Mouse (Mus musculus) layer of hippocampus, adult 2 months (tissue): Measurements from ENCODE around the gene Hook2. TPM values are rescaled to one million over a fixed set of nuclear protein-coding genes. Genes with fewer than 3 reads are reported as not detected.

Experiments
- DNase-seq, 2 experiments: peaks; one replicate each; pipeline ENCODE4 v3.0.0; 2022; ENCODE audit warnings: low spot score in 2 of 2
- H3K27ac ChIP-seq: fragments of 200-600 bp; 2 replicates; pipeline ENCODE4 v1.8.1; 2022
- H3K4me3 ChIP-seq: fragments of 200-600 bp; 2 replicates; pipeline ENCODE4 v1.8.1; 2022; ENCODE audit warnings: mild to moderate bottlenecking
- CTCF ChIP-seq: fragments of 200-600 bp; conservative IDR thresholded peaks from 2 replicates; pipeline ENCODE4 v1.8.1; 2022; ENCODE audit warnings: antibody characterized with exemption, mild to moderate bottlenecking, moderate library complexity
- total RNA-seq, 2 experiments: library from RNA; stranded (reverse); gene quantifications; 2 replicates each; pipeline ENCODE4 v1.2.3; 2021

The Hook2 gene
- total RNA-seq, 2 experiments from 2014 or later: 9.2 to 10.0 TPM

DNA sequence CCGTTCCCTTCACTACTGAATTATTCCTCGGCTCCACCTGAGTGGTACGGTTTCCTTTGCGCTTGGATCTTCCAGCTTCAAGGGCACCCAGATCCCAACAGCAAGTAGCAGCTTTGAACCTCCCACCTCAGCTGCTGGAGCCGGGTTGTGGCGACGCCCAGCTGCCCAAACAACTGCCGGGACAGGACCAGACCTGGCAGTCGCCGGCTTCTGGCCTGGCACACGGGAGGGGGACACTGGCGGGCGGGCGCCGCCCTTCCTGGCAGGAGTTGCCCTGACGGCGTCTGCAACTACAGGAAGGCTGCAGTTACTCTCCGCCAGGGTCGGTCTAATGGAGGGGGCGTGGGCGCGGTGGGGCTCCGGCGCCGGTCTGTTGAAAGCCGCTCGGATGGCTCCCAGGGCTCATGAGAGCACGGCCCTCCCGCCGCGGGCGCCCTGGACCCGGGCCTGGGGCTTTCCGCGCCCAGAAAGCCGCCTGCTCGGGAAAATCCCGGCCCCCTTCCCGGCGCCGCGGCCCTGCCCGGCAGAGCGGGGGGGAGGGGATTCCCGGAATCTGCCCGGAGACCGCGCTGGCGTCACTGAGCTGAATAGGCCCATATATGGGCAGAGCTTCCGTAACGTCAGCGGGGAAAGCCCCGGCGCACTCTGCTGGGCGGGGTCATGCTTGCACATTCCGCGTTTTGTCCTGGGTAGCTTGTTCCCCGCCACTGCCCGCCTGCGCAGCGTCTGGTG is 14.2 kb upstream of the Hook2 start:
- DNase-seq: peak; percentile 96 to 98
- TF ChIP-seq CTCF: peak; percentile 39
- H3K4me3 ChIP-seq: peak overlapping the region; percentile 85

DNA sequence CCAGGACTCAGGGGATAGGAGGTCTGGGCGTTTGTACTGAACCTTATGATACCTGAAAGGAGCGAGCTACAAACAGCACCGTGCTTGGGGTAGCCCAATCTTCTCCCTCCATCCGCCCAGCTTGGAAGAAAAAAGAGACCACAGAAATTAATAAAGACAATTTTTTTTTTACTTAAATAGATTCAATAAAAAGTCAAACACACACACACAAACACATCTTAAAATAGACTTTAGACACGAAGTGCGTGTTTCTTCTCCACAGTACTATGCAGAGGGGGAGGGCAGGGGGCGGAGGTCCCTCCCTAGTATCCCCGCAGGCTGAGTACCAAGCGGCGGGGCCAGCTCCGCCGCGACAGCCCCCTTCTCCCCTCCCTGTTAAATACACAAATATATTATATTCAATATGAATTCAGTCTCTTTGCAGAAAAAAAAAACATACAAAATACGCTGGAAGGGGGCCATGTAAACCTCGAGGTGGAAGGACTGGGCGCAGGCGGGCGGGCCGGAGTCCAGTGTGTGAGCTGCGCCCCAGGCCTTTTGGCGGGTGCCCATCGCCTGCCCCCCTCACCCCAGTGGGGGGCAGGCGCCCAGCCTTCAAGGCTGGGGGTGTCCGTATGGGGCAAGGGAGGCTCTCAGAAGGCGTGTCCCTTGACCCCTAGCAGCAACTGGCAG is 13.5 kb upstream of the Hook2 start:
- DNase-seq: no peak
- H3K27ac ChIP-seq: peak overlapping the region; percentile 99
- TF ChIP-seq CTCF: no peak
- peak overlapping the region; percentile 85 for H3K4me3 ChIP-seq

More for the DNA sequence above, 14.2 kb upstream of the Hook2 start:
- H3K27ac ChIP-seq: peak overlapping the region; percentile 99

DNA sequence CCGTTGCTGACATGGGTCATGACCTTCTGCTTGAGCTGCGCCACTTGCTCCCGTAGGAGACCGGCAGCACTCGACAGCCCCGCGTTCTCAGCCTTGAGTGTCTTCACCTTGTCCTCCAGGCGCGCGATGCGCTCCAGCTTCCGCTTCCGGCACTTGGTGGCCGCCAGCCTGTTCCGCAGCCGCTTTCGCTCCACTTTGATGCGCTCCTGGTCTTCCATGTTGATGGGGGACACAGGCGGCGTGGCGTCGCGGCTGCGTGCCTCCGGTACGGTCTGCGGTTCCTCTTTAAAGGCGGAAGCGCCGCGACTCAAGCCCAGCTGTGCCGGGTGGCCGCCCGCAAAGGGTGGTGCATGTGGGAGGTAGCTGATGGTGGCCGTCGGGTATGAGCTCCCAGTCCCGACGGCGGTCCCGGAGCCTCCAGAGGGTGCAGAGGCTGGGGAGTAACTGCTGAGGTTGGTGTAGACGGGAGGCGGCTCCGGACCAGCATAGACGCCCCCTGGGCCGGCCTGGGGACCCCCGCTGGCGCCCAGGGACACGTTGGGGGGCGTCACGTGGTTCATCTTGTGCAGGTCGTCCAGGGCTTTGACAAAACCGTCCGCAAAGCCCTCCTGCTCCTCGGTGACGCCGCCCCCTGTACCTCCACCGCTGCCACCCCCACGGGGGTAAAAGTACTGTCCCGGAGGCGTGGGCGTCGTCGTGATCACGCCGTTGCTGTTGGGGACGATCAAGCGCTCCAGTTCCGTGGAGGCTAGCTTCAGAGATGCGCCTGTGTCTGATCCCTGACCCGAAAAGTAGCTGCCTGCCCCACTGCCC is 12.8 kb upstream of the Hook2 start:
- H3K27ac ChIP-seq: peak overlapping the region; percentile 99
- peak; percentile 58 to 65 for DNase-seq
- TF ChIP-seq CTCF: no peak

DNA sequence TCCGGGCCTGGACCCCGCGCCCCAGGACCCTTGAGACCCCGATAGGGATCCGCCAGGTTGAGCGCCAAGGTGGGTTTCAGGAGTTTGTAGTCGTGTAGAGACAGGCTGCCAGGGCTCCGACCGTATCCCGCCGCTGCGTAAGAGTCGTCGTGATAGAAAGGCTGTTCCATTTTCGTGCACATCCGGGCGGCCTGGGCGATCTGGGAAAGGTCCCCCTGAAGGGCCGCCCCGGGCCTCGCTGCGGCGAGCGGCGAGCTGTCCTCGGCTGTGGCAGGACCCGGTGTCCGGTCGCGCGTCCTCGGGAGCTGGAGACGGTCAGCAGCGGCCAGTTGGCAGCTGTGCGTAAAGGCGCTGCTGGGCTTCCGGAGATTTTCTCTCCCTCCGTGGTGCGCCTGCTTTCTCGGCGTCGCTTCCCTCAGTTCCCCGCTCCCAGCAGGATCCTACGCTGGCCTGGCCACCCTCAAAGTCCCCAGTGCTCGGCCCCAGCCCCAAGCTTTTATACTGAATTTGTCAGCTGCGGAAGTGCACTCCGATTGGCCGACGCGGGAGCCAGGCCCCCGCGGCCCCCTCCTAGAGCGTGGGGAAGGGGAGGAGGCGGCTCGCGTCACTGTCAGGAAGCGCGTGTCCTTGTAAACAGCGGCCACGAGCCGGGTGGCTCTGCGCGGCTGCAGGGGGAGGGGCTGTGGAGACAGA is 12.0 kb upstream of the Hook2 start, which contains the start of gene Junb:
Gene Junb (minus strand): TSS at position 471 of the 693 bp plus-strand sequence.
- peak within 1 kb of the TSS; percentile 99 for H3K27ac ChIP-seq
- peak within 1 kb of the TSS; percentile 85 for H3K4me3 ChIP-seq
- TF ChIP-seq CTCF: no peak
- peak; percentile 93 to 97 for DNase-seq

More for the DNA sequence above, 12.8 kb upstream of the Hook2 start:
- H3K4me3 ChIP-seq: peak overlapping the region; percentile 85

DNA sequence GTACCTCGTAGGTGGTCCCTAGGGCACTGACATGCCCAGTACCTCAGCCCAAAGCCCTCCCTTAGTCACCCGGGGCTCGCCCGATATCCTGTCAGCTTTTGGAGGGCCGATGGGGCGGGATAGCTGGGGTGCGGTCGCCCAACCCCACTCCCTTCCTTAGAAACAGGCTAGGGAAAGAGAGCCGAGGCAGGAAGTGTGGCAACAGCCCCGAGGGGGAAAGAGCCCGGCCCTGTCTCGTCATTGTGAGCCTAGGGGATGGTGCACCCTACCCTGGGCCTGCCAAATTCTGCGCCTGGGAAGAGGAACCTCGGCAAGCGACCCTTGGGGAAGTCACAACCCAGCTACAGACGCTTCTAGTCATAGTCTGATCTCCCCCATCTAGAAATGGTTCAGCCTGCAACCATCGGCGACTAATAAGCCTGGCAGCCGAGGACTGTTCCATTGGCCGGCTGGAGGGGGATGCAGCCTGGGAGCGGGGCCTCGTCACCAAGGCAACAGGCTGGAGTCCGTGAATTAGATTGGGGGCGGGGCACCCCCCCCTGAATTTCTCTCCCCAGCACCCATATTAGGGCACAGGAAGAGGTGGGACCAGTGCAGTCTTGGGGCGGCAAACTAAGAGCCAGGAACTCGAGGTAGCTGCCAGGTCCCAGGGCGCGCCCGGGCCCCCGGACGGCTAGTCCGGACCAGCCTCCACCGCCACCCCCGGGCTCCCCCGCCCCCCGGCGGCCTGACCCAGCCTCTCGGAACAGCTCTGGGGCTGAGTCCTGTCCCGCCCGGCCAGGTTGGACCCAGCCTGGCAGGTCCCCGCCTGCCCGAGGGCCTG is 10.6 kb upstream of the Hook2 start:
- TF ChIP-seq CTCF: no peak
- DNase-seq: peak; percentile 95 to 96
- Histone ChIP-seq H3K4me3 (peak overlapping the region; percentile 85), H3K27ac (peak overlapping the region; percentile 99)

DNA sequence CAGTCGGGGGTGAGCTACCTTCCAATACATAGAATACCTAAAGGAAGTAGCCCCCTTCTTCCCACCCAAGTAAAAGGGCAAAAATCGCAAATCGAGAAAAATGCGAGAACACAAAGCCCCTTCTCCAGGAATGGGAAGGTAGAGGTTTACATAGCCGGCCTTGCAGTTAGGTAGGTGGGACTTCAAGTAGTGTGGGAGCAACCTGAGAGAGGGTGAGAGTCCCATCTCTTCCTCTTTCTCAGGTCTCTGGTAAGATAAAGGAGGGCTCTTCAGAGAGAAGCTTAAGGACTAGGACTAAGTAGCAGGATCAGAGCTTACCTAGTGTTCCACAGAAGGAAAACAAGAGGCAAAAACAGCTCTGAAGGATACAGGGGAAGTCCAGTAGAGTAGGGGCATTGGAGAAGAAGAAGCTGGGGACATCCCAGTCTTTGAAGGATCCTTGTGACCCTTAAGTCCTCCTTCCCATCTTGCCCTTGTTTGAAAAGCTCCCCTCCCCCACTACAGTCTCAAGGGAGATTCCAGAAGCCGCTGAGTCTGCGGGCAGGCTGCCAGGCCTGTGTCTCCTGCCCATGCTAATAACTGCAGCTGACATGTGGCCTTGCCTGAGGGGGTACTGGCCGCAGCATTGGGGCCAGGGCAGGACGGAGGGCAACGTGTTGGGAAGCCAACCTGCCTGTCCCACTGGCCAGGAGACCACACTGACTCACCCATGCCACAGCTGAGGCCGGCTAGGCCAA is 9.6 kb upstream of the Hook2 start:
- no peak for DNase-seq
- no peak for TF ChIP-seq CTCF

DNA sequence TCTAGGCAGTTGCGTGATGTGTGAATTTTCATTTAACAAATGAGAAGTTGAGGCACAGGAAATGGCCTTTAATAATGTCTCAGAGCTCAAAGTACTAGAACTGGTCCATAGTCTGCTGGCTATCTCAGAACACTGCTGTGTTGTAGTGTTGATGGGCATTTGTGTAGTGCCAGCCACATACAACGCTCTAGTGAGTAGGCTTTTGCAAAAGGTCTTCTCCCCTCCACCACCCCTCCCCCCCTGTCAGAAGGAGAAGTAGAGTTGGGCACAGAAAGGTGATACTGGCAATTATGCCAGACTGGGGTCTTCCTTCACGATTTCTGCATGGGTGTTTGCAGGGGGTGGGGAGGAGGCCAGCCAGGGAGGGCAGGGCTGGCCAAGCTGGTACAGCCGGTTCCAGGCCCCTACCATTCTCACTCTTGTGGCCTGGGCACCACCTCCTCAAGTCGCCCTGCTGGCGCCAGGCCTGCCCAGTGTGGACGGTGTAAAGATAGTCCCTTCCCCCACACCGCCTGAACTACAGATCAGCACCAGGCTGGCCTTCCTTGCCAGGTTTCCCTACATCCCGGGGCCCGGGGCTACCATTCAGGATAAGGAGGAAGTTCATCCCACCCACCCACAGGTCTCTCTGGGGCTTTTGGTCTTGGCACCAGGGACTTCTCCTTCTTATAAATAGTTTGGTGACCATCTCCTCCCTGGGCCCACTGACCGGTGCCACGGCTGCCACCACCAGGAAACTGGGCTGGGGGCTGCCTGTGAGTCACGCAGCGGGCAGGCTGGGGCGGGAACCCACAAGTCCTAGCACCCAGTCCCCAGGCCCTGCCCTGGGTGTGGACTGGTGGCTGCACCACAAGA is 8.5 kb upstream of the Hook2 start:
- TF ChIP-seq CTCF: no peak
- H3K27ac ChIP-seq: peak overlapping the region; percentile 99; the same call in 1 of the 2 replicates
- no peak for DNase-seq

More for the DNA sequence above, 9.6 kb upstream of the Hook2 start:
- Histone ChIP-seq H3K27ac (peak overlapping the region; percentile 99), H3K4me3 (no peak overlapping the region; the same call in 1 of the 2 replicates)

DNA sequence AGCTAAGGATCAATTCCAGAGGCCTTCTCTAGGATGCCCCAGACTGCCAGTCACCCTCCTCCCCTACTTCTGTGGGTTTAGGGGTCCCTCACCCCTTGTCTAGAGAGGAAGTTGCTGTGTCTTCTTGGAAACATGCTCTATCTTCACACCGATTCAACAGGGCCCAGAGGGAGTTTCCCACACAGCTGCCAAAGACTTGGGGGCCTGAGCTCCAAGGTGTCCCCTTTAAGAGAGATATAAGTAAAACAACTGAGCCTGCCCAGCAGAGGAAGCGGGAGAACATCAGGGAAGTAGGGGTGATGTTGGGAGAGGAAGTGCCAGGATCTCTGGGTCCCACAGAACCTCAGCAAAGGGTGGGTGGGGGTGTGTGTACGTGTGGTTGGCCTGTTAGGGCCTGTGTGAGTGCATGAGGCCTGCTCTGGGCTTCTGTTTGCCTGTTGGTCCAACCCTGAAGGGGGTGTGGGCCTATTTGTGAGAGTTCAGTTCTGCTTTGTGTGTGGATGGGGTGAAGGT is 7.8 kb upstream of the Hook2 start:
- no peak overlapping the region for H3K4me3 ChIP-seq
- H3K27ac ChIP-seq: peak overlapping the region; percentile 6; the same call in 1 of the 2 replicates
- TF ChIP-seq CTCF: no peak
- DNase-seq: no peak

More for the DNA sequence above, 8.5 kb upstream of the Hook2 start:
- no peak overlapping the region for H3K4me3 ChIP-seq

DNA sequence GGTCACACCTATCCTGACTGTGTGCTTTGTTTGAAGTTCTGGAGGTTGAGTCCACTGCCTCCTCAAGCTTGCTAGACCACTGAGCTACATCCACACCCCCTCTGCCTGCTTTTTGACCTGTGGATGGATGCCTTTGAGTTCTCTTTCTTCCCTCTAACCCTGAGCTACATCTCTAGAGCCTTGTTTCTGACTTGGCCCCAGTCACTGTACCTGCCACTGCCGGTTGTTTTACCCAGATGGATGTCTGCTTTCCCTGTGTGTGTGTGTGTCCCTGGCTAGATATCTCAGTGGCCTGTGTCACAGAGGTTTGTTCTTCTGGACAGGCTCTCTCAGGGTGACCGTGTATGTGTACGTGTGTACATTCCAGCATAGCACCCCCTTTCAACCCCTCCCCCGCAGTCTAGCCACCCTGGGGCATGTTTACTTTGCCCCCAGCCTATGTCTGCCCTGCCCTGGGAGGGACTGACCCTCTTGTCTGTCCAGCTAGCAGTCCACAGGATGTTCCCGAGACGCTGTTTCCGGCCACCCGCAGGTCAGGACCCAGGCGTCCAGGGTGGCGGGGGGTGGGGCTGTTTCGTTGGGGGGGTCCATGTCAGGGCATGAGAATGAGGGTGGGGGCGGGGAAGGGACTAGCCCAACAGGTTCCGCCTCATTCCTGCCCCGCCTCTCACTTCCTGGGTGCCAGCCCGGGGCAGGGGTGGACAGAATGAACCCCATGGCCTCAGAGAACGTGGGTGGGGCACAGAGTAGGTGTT is 5.9 kb upstream of the Hook2 start:
- no peak for DNase-seq
- H3K27ac ChIP-seq: peak overlapping the region; percentile 100
- H3K4me3 ChIP-seq: peak overlapping the region; percentile 76
- TF ChIP-seq CTCF: no peak
